Mouse (Mus musculus) brain, embryonic 14.5 days (tissue): Measurements from ENCODE around the gene Eif4g3.

Experiments used
- CTCF ChIP-seq: fragments of 200-500 bp; IDR thresholded peaks from 2 replicates; pipeline ENCODE4 v1.5.1; 2012; ENCODE audit warnings: inconsistent platforms, mild to moderate bottlenecking, moderate library complexity, borderline replicate concordance; ENCODE audit not compliant: insufficient read depth, insufficient read length; ENCODE audit errors: extremely low read depth
- POLR2A ChIP-seq: fragments of 200-500 bp; IDR thresholded peaks from 2 replicates; pipeline ENCODE4 v1.6.1; 2012; ENCODE audit warnings: mild to moderate bottlenecking, inconsistent platforms, borderline replicate concordance; ENCODE audit not compliant: poor library complexity, insufficient read depth, insufficient read length, severe bottlenecking; ENCODE audit errors: extremely low read depth

DNA sequence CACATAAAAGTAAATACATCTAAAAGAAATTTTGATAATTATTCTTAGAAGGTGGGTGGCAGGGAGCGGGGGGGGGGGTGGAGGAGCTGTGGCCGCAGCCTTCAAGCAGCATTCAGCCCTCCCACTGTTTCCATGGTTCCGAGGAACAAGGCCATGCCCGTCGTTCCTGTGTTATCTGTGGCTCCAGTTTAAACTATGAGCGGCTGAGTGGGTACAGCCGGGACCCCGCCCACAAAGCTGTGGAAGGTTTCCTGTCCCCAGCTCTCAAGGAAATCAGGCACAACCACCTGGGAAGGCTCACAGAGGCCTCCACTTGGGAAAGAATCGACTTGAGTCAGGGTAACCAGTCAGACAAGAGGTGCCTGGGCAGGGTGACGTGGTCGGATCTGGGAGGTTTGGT is 32.1 kb upstream of the Eif4g3 start:
- no peak for TF ChIP-seq CTCF
- TF ChIP-seq POLR2A: no peak
